Mouse (Mus musculus): Measurements from ENCODE around the gene Pacs2. TPM values are rescaled to one million over a fixed set of nuclear protein-coding genes. Genes with fewer than 3 reads are reported as not detected.

Gene Pacs2
- total RNA-seq, 2 experiments from 2014 or later = 81.4 to 82.4 TPM

GRCm38 (mm10) chr12:113041481-113042439 is 27.5 kb downstream of the Pacs2 start:
- DNase-seq (ENCODE audit: low spot score in 2 of 2) = peak in 1 of 2 experiments; percentile 40

DNA sequence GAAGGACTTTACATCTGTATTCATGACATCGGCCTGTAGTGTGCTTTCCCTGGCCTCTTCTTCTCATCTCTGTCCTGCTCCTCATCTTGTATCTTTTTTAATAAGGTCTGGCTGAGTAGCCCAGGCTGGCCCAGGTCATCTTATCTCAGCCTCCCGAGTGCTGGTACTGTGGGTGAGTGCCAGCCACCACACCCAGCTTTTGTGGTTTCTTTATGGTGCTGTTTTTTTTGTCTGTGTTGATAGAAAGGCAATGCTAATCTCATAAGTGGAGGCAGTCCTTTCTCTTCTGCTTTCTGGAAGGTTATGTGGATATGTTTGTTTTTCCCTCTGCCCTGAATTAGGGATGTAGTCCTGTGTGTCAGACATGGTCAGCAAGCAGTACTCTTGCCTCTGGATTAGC is 28.2 kb downstream of the Pacs2 start:
- no peak for DNase-seq (ENCODE audit: low spot score in 2 of 2)

DNA sequence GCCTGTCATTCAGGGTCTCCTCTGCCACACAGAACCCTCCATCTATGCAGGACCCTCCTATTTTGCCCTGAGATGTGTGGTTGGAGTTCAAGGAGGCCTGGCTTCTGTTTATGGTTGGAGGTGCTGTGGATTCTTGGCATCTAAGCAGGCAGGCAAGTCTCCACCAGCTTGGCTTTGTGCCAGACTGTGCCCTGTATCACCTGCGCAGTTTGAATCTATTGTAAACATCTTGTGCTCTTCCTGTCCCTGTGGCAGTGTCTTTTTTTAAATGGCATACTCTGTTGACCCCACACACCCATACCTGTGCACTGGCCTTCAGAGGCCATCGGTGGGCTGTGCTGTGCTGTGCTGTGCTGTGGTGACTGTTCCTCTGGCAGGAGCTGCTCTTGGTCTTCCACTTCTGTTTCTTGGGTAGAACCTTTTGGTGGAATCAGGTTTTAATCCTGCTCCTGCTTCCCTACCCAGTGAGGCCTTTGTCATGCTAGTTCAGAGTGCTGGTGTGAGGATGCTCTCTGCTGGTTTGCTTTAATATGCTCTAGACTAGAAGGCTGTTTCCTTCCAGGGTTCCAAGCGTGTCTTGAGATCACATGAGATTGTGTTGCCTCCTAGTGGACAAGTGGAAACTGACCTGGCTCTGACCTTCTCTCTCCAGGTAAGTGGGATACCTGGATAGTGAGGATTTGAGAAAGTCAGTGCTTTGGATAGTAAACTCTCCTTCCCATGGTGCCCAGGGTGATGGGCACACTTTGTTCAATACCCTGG is 30.8 kb downstream of the Pacs2 start:
- DNase-seq (ENCODE audit: low spot score in 2 of 2) = no peak

DNA sequence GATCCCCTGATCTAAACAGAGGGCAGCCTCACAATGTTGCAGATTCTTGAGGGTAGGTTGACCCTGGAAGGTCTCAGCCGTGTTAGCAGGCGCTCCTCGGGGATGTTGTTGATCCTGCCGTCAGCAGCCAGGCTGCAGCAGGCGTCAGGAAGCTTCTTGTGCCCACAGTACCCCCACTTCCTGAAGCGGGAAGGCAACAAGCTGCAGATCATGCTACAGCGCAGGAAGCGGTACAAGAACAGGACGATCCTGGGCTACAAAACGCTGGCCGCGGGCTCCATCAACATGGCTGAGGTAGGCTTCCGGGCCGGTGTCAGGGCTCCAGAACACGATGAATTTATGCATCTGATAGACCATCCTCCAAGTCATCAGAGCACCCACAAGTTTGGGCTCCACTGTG is 32.6 kb downstream of the Pacs2 start:
- DNase-seq (ENCODE audit: low spot score in 2 of 2) = no peak

GRCm38 (mm10) chr12:113048103-113048502 is 33.8 kb downstream of the Pacs2 start:
- DNase-seq (ENCODE audit: low spot score in 2 of 2) = no peak

DNA sequence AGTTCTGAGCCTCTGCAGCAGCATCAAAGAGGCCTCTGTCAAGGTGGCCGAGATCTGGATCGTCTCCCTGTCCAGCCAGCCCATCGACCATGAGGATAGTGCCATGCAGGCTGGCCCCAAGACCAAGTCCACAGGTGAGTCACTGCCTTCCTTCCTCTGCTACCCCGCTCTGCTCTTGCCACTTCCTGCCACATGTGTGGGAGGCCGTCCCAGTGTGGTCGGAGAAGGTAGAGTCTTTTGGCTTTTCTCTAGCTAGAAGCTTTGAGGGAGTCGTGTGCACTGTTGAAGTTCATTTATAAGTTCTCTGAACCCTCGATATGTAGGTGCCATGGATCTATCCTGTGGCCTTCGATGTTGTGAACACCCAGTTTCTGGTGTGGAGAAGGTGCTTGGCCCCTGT is 35.5 kb downstream of the Pacs2 start:
- DNase-seq (ENCODE audit: low spot score in 2 of 2) = no peak

DNA sequence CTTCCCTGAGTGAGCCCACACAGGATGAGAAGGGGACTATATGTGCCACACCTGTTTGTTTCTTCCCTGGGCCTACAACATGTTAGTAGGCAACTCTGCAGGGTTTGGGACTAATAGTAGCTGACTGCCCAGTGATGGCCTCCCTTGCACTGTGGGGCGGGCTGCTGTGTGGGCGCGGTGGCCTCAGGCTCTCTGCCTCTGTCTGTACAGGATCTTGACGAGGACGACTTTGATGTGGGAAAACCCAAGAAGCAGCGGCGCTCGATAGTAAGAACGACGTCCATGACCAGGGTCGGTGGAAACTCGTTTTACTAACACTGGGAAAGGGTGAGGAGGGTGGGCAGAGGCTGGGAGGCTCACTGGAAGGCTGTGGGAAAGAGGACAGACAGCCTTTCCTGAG is 36.4 kb downstream of the Pacs2 start:
- no peak for DNase-seq (ENCODE audit: low spot score in 2 of 2)

- DNase-seq (ENCODE audit: low spot score in 2 of 2) = no peak
These were observed 37.5 kb downstream of the Pacs2 start for GRCm38 (mm10) chr12:113051628-113052403.

- DNase-seq (ENCODE audit: low spot score in 2 of 2) = no peak
These were observed 41.8 kb downstream of the Pacs2 start for GRCm38 (mm10) chr12:113056089-113056488.

DNA sequence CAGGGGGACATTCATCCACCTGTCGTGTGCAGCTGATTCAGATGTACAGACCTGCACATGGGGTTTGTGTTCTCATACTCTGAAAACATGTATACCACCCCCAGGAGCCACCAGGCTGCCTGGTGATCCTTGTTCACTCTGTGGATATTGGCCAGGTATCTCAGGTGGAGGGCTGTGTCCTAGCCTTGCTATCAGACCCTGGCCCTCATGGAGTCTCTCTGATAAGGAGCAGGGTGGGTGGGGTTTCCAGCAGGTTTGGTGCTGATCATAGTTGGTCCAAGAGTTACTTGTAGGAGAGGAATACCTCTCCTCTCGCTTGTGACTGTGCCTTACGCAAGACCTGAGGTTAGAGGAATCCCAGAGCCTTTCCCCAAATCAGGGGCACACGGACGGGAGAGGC is 45.9 kb downstream of the Pacs2 start:
- DNase-seq (ENCODE audit: low spot score in 2 of 2) = no peak

- DNase-seq (ENCODE audit: low spot score in 2 of 2) = no peak
These were observed 47.3 kb downstream of the Pacs2 start for GRCm38 (mm10) chr12:113061606-113062005.

DNA sequence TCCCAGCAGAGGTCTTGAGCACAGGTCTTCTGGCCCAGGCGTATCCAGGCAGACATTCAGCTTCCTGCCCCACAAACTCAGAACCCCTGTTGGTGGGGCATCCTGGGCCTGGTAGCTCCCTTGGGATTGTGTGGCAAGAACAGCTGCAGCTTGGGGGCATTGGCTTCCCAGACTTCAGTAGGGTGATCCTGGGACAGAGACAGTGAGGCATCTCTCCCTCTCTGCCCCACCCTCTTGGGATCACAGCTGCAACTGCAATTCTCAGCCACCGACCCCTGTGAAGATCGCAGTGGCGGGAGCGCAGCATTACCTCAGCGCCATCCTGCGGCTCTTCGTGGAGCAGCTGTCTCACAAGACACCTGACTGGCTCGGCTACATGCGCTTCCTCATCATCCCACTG is 47.9 kb downstream of the Pacs2 start:
- DNase-seq (ENCODE audit: low spot score in 2 of 2) = no peak

DNA sequence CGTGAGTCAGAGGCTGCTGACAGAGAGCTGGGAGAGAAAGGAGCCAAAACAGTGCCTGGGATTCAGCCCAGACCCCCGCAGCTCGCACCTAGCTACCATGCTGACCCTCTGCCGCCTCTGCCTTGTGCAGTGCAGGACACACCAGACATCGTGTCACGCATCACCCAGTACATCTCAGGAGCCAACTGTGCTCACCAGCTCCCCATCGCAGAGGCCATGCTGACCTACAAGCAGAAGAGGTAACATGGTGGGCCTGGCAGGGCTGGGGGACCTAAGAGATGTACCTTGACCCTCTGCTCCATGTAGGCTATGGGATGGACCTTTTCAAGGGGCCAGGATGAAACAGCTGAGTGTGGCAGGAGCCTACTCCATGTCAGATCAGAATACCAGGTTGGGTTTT is 49.4 kb downstream of the Pacs2 start:
- DNase-seq (ENCODE audit: low spot score in 2 of 2) = no peak

GRCm38 (mm10) chr12:113068002-113068401 is 53.7 kb downstream of the Pacs2 start:
- no peak for DNase-seq (ENCODE audit: low spot score in 2 of 2)

- DNase-seq (ENCODE audit: low spot score in 2 of 2) = no peak
These were observed 55.1 kb downstream of the Pacs2 start for GRCm38 (mm10) chr12:113069389-113069788.

DNA sequence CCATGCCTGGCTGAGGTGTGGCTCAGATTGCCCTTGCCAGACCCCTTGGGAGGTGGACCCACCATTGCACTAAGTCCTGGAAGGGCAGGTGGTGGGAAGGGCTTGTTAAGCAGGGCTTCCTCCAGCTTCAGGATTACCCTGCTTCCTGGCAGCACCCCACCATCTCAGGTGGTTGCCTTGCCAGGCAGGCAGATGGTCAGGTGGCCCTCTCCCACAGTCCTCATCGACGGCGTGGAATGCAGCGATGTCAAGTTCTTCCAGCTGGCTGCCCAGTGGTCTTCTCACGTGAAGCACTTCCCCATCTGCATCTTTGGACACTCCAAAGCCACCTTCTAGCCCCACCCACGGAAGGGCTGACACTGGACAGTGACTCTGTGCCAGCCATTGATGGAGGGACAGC is 57.0 kb downstream of the Pacs2 start:
- DNase-seq (ENCODE audit: low spot score in 2 of 2) = no peak

DNA sequence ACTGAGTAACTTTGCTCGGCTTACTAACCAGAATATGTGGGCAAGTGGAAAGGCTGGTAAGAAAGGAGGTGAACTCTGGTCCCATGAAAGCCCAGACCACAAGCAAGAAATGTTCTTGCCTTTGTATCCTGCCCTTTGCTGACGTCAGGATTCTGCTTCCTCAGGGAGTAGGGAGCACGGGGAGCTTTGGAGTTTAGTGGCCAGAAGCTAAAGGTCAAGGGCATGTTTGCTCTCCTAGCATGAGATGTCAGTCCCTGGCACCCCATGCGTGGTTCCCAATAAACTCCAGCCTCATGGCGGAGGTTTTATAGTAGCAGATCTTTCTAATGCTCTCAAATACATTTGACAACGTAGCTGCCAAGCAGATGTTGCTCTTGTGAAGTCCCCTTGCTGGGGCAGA is 57.5 kb downstream of the Pacs2 start:
- DNase-seq (ENCODE audit: low spot score in 2 of 2) = no peak

- peak in 1 of 2 experiments; percentile 37 for DNase-seq (ENCODE audit: low spot score in 2 of 2)
These were observed 59.4 kb downstream of the Pacs2 start for GRCm38 (mm10) chr12:113073420-113074328.

- peak; percentile 72 to 88 for DNase-seq (ENCODE audit: low spot score in 2 of 2)
These were observed 60.2 kb downstream of the Pacs2 start, which contains the start of gene Tex22 for GRCm38 (mm10) chr12:113074329-113075062. TSS of gene Tex22 (plus strand) at chr12:113074502.

- peak; percentile 68 to 87 for DNase-seq (ENCODE audit: low spot score in 2 of 2)
These were observed 60.8 kb downstream of the Pacs2 start for GRCm38 (mm10) chr12:113075063-113075454.
